Mouse (Mus musculus) CH12F3 (cell line): ENCODE results near the gene Pfn2.
"Not testable (repeated sequence)": the region's sequence is repeated elsewhere in the genome, so short reads cannot be mapped to it uniquely, and the experiment has no call there.

Experiments used
- in situ Hi-C: fragments of 300-500 bp; cut with MboI; formaldehyde crosslinking; loops from 2 replicates; pipeline ENCODE4 v1.14.3; 2020; ENCODE audit warnings: low sequenced_read_pairs

The Pfn2 gene

DNA sequence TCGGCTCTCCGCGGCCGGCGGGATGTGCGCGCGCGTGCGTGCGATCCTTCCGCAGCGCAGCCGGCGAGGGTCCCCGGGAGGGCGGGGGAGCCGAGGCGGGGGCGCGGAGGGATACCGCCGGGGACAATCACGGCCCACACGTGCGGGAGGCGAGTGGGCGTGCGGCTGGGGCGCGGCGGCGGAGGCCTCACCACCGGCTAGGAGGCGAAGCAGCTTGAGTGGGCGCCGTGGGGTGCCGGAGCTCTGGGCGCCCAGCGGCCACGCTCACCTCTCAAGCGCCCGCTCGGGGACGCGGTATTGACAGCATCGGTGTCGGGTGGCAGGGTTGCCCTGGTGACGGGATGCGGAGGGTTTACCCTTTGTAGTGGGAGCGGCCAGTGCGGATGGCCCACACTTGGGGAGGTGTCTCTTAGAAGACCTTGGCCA, at the start of gene Pfn2:
Pfn2 (minus strand) TSS at position 320 of the 426 bp plus-strand sequence.
- in situ Hi-C loops, result loop anchor here (25.0 kb wide), 1 partner anchor 565 kb away; the partner anchor contains the start of gene Tsc22d2

DNA sequence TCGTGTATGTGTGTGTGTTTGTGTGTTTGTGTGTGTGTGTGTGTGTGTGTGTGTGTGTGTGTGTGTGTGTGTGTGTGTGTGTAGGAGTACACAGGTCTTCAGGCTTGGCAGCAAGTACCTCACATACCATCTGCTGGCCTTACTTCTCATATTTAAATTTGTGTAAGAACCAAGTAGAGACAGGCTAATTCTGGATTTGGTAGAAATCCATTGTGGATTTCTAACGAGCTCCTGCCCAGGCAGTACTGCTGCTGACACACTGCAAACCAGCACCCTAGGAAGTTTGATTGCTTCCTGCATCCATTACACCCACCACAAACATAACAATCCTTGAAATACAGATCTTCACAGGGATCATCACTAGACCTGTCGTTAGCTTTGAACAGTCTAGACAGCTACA, 35.1 kb upstream of the Pfn2 start:
- in situ Hi-C loops, result no loop called here

DNA sequence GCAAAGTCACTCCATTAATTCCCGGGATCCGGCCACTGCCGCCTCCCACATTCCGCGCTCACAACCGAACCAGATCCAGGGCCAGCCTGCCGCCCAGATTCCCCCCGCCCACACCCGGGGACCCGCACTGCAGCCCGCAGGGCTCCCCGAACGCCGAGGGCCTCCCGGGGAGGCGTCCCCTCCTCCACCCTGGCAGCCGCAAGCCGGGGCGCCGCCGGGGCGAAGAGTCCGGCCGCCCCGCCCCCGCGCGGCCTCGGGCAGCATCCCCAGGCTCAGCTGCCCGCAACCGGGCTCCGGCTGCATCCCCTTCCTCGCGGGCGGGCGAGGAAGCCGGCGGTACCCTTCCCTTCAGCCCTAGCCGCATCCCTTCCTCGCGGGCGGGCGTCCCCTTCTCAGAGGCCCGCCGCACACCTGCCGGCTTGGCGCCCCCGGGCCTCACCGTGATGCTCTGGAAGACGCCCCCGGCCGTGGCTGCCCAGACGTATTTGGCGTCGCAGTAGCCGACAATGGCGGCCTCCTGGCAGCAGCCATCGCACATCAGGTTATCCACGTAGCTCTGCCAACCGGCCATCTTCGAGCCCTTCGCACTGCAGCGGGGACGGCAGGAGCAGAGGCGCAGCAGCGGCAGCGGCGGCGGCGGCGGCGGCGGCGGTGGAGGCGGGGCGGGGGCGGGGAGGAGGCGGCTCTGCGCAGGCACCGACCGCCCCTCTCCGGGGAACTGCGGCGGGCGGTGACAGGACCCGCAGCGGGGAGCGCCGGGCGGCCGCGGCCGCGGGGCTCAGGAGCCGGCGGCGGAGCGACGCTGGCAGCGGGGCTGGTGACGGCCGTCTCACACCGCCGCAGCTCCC, 743 bp downstream of the Pfn2 start:
- in situ Hi-C loops, result loop anchor here (25.0 kb wide), 1 partner anchor 565 kb away; the partner anchor contains the start of gene Tsc22d2

DNA sequence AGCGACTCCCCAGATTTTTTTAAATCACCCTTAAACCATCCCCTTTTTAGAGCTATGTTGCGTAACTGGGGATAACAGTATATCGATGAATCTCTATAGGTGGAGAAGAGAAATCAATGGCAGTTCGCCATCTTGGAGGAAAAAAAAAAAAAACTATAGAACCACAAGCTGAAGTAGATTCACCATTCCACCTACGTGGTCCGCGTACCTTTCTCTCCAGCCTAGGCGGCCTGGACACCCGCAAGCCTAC, 1.3 kb downstream of the Pfn2 start:
- in situ Hi-C loops, result loop anchor here (25.0 kb wide), 1 partner anchor 566 kb away; the partner anchor contains the start of gene Tsc22d2

DNA sequence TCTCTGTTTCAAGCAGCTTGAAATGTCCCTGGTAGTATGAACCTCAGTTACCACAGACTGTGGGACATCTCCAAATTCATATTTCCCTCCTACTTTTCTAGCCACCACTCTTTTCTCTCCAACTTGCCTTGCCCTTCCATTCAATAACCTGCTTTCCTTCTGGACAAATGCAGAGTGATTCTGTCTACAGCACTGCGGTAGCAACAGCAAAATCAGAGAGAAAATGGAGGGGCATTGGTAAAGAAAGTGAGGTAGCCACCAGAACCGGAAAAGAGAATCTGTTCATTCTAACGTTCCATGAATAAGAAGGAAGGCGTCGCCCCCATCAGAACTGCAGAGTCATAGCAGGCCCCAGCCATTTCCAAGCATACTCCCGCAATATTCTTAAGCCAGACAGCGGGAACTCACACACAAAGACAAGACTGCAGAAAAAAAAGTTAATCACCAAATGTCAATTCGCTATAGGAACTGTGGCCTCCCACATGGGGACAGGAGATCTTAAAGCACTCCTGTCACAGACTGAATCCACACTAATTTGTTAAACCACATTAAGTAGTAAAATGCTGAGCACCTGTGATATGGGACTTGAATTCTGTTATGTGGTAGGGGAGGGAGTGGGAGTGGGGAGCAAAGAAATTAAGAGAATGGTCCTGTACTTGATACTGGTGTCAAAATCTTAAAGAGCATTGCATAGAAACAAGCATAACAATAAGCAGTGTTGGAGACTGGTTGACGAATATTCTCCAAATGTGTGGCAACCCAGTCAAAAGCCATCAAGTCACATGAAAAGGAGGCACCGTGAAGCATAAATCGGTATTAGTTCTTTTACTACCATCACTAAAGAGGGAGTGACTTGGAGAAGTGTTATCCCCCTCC, 1.9 kb downstream of the Pfn2 start:
- in situ Hi-C loops, result loop anchor here (25.0 kb wide), 1 partner anchor 566 kb away; the partner anchor contains the start of gene Tsc22d2

DNA sequence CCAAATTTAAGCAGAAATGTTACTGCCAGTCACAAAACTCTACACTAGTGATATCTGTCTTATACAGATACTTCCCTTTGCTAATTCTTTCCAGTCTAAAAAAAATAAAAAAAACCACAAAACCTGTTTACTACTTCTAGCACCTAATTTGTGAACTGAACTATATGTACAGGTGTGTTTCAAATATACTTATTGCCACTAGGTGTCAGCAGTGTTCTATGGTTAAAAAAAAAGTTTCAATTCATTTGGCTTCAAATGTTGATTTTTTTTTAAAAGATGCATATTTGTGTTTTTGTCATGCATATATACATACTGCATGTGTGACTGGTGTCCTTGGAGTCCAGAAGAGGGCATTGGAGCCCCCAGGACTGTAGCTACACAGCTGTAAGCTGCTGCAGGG, 4.1 kb downstream of the Pfn2 start:
- in situ Hi-C loops, result loop anchor here (25.0 kb wide), 1 partner anchor 569 kb away; the partner anchor contains the start of gene Tsc22d2

DNA sequence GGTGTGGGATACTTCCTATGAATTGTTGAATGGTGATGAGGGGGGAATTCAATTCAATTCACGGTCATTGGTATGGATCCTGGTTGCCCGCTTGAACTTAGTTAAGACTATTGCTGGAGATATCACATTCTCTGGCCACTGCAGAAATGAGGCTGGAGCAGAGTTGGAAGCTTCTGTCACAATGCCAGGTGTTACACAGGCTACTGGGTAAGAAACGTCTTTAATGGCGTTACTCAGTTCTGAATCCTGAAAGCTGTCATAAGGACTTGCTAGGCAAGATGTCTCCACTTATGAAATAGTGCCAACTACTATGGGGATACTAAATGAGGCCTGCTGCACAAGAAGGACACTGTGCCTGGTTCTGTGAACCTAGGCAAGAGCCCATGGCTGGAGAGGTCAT, 11.0 kb downstream of the Pfn2 start:
- in situ Hi-C loops, result loop anchor here (10.0 to 25.0 kb wide), 2 partner anchors 288 to 575 kb away; partner anchors contain the start of gene Tsc22d2

DNA sequence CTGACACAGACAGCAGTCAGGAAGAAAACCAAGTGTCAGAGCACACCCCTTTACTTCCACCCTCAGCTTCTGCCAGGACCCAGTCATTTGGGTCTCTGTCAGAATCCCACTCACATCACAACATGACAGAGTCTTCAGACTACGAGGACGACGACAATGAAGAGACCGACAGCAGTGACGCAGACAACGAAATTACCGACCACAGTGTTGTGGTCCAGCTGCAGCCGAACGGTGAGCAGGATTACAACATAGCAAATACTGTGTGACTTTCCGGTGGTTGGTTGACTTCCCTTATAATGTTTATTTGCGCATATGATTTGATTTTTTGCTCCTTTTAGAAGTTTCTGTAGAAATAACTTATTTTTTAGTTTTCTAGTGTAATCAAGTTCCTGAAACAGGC, 14.3 kb downstream of the Pfn2 start:
- in situ Hi-C loops, result loop anchor here (10.0 to 25.0 kb wide), 2 partner anchors 291 to 579 kb away; partner anchors contain the start of gene Tsc22d2

DNA sequence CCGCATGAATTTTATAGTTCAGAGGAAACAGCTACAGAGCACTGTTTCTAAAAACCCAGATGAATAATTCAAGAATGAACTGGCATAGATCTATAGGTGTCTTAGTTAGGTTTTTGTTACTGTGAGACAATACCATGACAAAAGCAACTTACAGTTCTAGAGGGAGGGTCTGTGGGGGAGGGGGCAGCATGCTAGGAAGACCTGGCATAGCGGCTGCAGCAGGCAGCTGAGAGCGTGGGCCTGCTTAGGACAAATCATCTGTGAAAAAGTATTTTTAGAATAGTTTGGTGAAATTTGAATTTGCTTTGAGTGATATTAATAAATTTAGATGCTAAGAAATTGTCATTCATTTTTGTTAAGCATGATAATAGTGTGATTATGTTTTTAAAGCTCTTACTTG, 22.0 kb downstream of the Pfn2 start:
- in situ Hi-C loops, result loop anchor here (25.0 kb wide), 1 partner anchor 586 kb away; the partner anchor contains the start of gene Tsc22d2

DNA sequence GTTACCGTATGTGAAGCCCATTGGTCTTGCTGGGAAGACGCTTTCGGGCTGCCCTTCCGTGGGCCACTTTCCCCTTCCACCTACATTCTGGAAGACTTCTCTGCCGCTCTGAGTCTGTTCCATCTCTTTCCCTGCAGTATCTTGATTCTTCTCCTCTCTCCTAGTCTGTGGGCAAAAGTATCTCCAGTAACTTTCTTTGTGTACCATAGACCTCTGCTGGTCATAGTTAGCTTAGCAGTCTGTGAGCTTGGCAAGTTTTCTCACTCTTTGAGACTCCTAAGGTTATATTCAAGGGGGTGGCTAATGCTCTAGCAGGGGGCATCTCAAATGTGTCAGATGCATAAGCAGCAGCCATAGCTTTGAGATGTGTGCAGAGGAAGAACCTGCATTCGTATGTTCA, 32.4 kb downstream of the Pfn2 start:
- in situ Hi-C loops, result no loop called here

DNA sequence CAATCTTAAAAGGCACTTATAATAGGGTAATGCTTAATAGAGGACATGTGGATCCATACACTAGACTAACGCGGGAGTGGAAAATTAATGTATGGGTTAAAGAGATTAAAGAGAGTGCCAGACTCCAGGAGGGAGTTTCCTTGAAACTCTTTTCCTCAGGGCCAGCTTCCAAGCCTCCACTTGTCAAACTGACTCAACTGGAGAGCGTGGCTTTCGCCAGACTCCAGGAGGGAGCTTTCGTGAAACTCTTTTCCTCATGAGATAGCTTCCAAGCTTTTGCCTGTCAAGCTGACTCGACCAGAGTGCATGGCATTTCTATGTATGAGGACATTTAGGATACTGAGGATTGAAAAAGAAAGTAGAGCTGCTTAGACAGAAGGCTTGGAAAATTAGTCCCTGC, 52.8 kb downstream of the Pfn2 start:
- in situ Hi-C loops, result not testable (repeated sequence)
